9 mouse cellular contexts compared by ENCODE assay signal in the genomic region with DNA sequence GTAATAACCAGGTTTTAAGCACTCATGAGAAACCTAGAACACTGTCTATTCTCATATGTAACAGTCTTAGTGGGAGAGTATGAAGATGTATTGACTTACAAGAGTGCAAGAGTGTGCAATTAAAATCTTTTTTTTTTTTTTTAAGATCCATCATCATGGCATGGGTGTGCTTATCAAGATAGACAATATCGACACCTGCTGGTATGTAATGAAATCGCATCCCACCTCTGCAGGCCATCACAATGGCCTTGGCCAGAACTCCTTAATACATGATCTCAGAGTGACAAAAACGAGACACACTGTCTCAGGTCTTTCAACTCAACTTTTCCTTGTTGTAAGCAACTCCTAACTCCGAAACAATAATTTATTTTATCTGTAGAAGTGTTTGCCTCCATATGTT.
DNase-seq lines count a peak whose midpoint lies in the region; ATAC-seq and TF ChIP-seq lines count a peak whose summit lies in the region.
"Had no signal": no experiment of that assay in that cellular context is flagged by ENCODE, and none has a peak within 500 bp of the region (broad histone marks: within the 10 kb centered on the region; RNA-seq: fewer than 3 reads in every experiment).

No protein-coding gene starts in this region.

- in situ Hi-C loops in CH12.LX (cut with MboI; ENCODE audit: low pct_ligation_motif_present, low pct_unique_long_range_greater_than_20kb, low sequenced_read_pairs), result no loop called here

- no peak for TF ChIP-seq POLR2A in CH12.LX (IDR thresholded peaks at IDR 0.05; ENCODE audit: low read depth, low read length)

- no peak overlapping the region for H3K9ac ChIP-seq in hindbrain, embryonic 16.5 days (ENCODE audit: low read depth, low read length)
- no peak overlapping the region for H3K9ac ChIP-seq in CH12.LX (ENCODE audit: insufficient read depth, low read depth)
- no peak overlapping the region for H3K9ac ChIP-seq in kidney, postnatal 0 days (ENCODE audit: low read depth, low read length)
- no peak overlapping the region for H3K9ac ChIP-seq in neural tube, embryonic 15.5 days (replicated peaks)
- H3K9ac ChIP-seq: neural tube, embryonic 12.5 days had no signal

- no peak for TF ChIP-seq EP300 in CH12.LX (IDR thresholded peaks at IDR 0.05; ENCODE audit: low read length)

- 53% methylated on average over 4 of the region's 4 CpGs for WGBS in hindbrain, embryonic 10.5 days
- WGBS in hindbrain, embryonic 16.5 days, result 51% methylated on average over 4 of the region's 4 CpGs
- WGBS in kidney, postnatal 0 days, result 57% methylated on average over 4 of the region's 4 CpGs
- WGBS in neural tube, embryonic 15.5 days, result 56% methylated on average over 4 of the region's 4 CpGs
- WGBS in midbrain, embryonic 10.5 days, result 61% methylated on average over 4 of the region's 4 CpGs

- peak; percentile 10 for DNase-seq in hindbrain, embryonic 10.5 days (ENCODE audit: low spot score)
- DNase-seq in CH12.LX (ENCODE audit: extremely low read depth), result no peak
- peak; percentile 45 for DNase-seq in kidney, postnatal 0 days (ENCODE audit: low spot score)
- no peak for DNase-seq in midbrain, embryonic 10.5 days (ENCODE audit: low spot score)

- H3K4me1 ChIP-seq in hindbrain, embryonic 10.5 days (replicated peaks), result no peaks in the 10 kb centered on the region
- H3K4me1 ChIP-seq in hindbrain, embryonic 16.5 days (ENCODE audit: control insufficient read depth, insufficient read depth, low read depth, low read length), result no peaks in the 10 kb centered on the region
- H3K4me1 ChIP-seq in CH12.LX (ENCODE audit: control insufficient read depth in 1 of 2, insufficient read depth in 2 of 2), result no peaks in the 10 kb centered on the region
- H3K4me1 ChIP-seq in kidney, postnatal 0 days (replicated peaks; ENCODE audit: insufficient read depth, low read length), result no peaks in the 10 kb centered on the region
- no peaks in the 10 kb centered on the region for H3K4me1 ChIP-seq in neural tube, embryonic 15.5 days
- no peaks in the 10 kb centered on the region for H3K4me1 ChIP-seq in midbrain, embryonic 10.5 days
- H3K4me1 ChIP-seq: neural tube, embryonic 12.5 days had no signal

- H3K79me2 ChIP-seq in CH12.LX (replicated peaks; ENCODE audit: control insufficient read depth, extremely low read depth, insufficient read depth, poor library complexity, severe bottlenecking), result no peaks in the 10 kb centered on the region

- peak in 1 of 2 experiments; percentile 30; a peak in 1 of 4 replicates for TF ChIP-seq CTCF in CH12.LX (conservative IDR thresholded peaks at IDR 0.05 in 1 of 2, IDR thresholded peaks at IDR 0.05 in 1 of 2; ENCODE audit: low read depth in 2 of 2, low read length in 2 of 2)
- TF ChIP-seq CTCF in kidney, postnatal 0 days (IDR thresholded peaks at IDR 0.05; ENCODE audit: low read depth), result peak; percentile 71

- H3K4me3 ChIP-seq in hindbrain, embryonic 10.5 days, result no peak overlapping the region
- H3K4me3 ChIP-seq in hindbrain, embryonic 16.5 days (ENCODE audit: low read length), result no peak overlapping the region
- no peak overlapping the region for H3K4me3 ChIP-seq in CH12.LX (replicated peaks in 1 of 3; ENCODE audit: low read depth in 2 of 3, low read length in 2 of 3, poor library complexity in 1 of 3)
- no peak overlapping the region for H3K4me3 ChIP-seq in kidney, postnatal 0 days (replicated peaks; ENCODE audit: low read depth, low read length)
- H3K4me3 ChIP-seq in neural tube, embryonic 15.5 days (replicated peaks), result no peak overlapping the region
- no peak overlapping the region for H3K4me3 ChIP-seq in midbrain, embryonic 10.5 days
- H3K4me3 ChIP-seq: neural tube, embryonic 12.5 days had no signal

- dilution Hi-C loops in CH12.LX (cut with MboI; ENCODE audit: extremely low pct_ligation_motif_present, extremely low pct_unique_long_range_greater_than_20kb, low sequenced_read_pairs), result no loop called here

- H3K27ac ChIP-seq in hindbrain, embryonic 10.5 days, result no peak overlapping the region
- no peak overlapping the region for H3K27ac ChIP-seq in hindbrain, embryonic 16.5 days (ENCODE audit: low read depth, low read length)
- H3K27ac ChIP-seq in CH12.LX (ENCODE audit: insufficient read depth, low read depth), result no peak overlapping the region
- H3K27ac ChIP-seq in kidney, postnatal 0 days, result no peak overlapping the region
- H3K27ac ChIP-seq in neural tube, embryonic 15.5 days (replicated peaks), result no peak overlapping the region
- no peak overlapping the region for H3K27ac ChIP-seq in midbrain, embryonic 10.5 days (replicated peaks)
- H3K27ac ChIP-seq: neural tube, embryonic 12.5 days had no signal

- no peak overlapping the region for H3K4me2 ChIP-seq in hindbrain, embryonic 16.5 days (ENCODE audit: low read length)
- no peak overlapping the region for H3K4me2 ChIP-seq in CH12.LX (ENCODE audit: insufficient read depth, low read depth, poor library complexity, severe bottlenecking)
- no peak overlapping the region for H3K4me2 ChIP-seq in kidney, postnatal 0 days (ENCODE audit: low read length)
- no peak overlapping the region for H3K4me2 ChIP-seq in neural tube, embryonic 15.5 days
- H3K4me2 ChIP-seq: neural tube, embryonic 12.5 days had no signal

- ATAC-seq in hindbrain, embryonic 16.5 days, result no peak
- ATAC-seq in cerebellum, adult (ENCODE audit: insufficient number of reproducible peaks, low FRiP score, low TSS enrichment), result 0 out of 2 replicates have a peak, but pooled peaks have one; percentile 15
- ATAC-seq in kidney, postnatal 0 days (replicated peaks; ENCODE audit: low FRiP score, low read depth), result no peak
- no peak for ATAC-seq in neural tube, embryonic 15.5 days (ENCODE audit: low FRiP score)
- no peak for ATAC-seq in CD4-positive, CD25-positive, alpha-beta regulatory T cell, adult 4 months

- peaks cover 6% of the 10 kb centered on the region; the same call in 1 of the 2 replicates for H3K9me3 ChIP-seq in hindbrain, embryonic 10.5 days
- no peaks in the 10 kb centered on the region for H3K9me3 ChIP-seq in hindbrain, embryonic 16.5 days (ENCODE audit: control insufficient read depth, low read length)
- H3K9me3 ChIP-seq in CH12.LX (replicated peaks; ENCODE audit: low read length), result peaks cover 23% of the 10 kb centered on the region
- no peaks in the 10 kb centered on the region for H3K9me3 ChIP-seq in kidney, postnatal 0 days (replicated peaks; ENCODE audit: low read length)
- no peaks in the 10 kb centered on the region for H3K9me3 ChIP-seq in neural tube, embryonic 15.5 days (replicated peaks)
- no peaks in the 10 kb centered on the region for H3K9me3 ChIP-seq in midbrain, embryonic 10.5 days (replicated peaks)

- no peaks in the 10 kb centered on the region for H3K27me3 ChIP-seq in hindbrain, embryonic 10.5 days (ENCODE audit: insufficient read depth, poor library complexity, severe bottlenecking)
- no peaks in the 10 kb centered on the region for H3K27me3 ChIP-seq in hindbrain, embryonic 16.5 days (replicated peaks; ENCODE audit: control insufficient read depth, insufficient read depth, low read length)
- peaks cover 9% of the 10 kb centered on the region for H3K27me3 ChIP-seq in CH12.LX (replicated peaks)
- H3K27me3 ChIP-seq in kidney, postnatal 0 days (ENCODE audit: insufficient read depth, low read length), result no peaks in the 10 kb centered on the region
- H3K27me3 ChIP-seq in neural tube, embryonic 15.5 days (replicated peaks), result no peaks in the 10 kb centered on the region
- no peaks in the 10 kb centered on the region for H3K27me3 ChIP-seq in midbrain, embryonic 10.5 days (ENCODE audit: low read depth, poor library complexity, severe bottlenecking)
- H3K27me3 ChIP-seq: neural tube, embryonic 12.5 days had no signal

- H3K36me3 ChIP-seq in hindbrain, embryonic 10.5 days, result no peaks in the 10 kb centered on the region
- H3K36me3 ChIP-seq in hindbrain, embryonic 16.5 days (ENCODE audit: control insufficient read depth, insufficient read depth, low read length), result no peaks in the 10 kb centered on the region
- no peaks in the 10 kb centered on the region for H3K36me3 ChIP-seq in CH12.LX (replicated peaks in 1 of 2; ENCODE audit: control insufficient read depth in 1 of 2, insufficient read depth in 1 of 2, low read length in 1 of 2)
- no peaks in the 10 kb centered on the region for H3K36me3 ChIP-seq in kidney, postnatal 0 days (ENCODE audit: insufficient read depth, low read length)
- H3K36me3 ChIP-seq in neural tube, embryonic 15.5 days, result no peaks in the 10 kb centered on the region
- no peaks in the 10 kb centered on the region for H3K36me3 ChIP-seq in midbrain, embryonic 10.5 days
- H3K36me3 ChIP-seq: neural tube, embryonic 12.5 days had no signal

- TF ChIP-seq RAD21 in CH12.LX (IDR thresholded peaks at IDR 0.05; ENCODE audit: low read depth, low read length), result peak; percentile 8

TF ChIP-seq in CH12.LX, 34 proteins besides CTCF, POLR2A, EP300 and RAD21:
- TF ChIP-seq HCFC1 (IDR thresholded peaks at IDR 0.05; ENCODE audit: low read depth, low read length) (no peak), BHLHE40 (IDR thresholded peaks at IDR 0.05; ENCODE audit: low read depth, low read length) (no peak), NRF1 (IDR thresholded peaks at IDR 0.05; ENCODE audit: low read depth, low read length) (no peak), IRF4 (IDR thresholded peaks at IDR 0.05; ENCODE audit: low read depth, low read length) (no peak), UBTF (IDR thresholded peaks at IDR 0.05; ENCODE audit: low read depth, low read length) (no peak), POLR2AphosphoS2 (IDR thresholded peaks at IDR 0.05; ENCODE audit: low read depth, low read length) (no peak), GABPA (IDR thresholded peaks at IDR 0.05; ENCODE audit: insufficient replicate concordance, low read depth, low read length) (no peak), PAX5 (IDR thresholded peaks at IDR 0.05; ENCODE audit: low read length) (no peak), ELF1 (IDR thresholded peaks at IDR 0.05; ENCODE audit: low read depth, low read length) (no peak), ZKSCAN1 (IDR thresholded peaks at IDR 0.05; ENCODE audit: borderline replicate concordance, low read depth, low read length) (no peak), JUN (IDR thresholded peaks at IDR 0.05; ENCODE audit: insufficient read depth, low read depth, low read length) (no peak), JUND (conservative IDR thresholded peaks at IDR 0.05; ENCODE audit: low read depth, low read length) (no peak), MYC (IDR thresholded peaks at IDR 0.05; ENCODE audit: low read depth, low read length) (no peak)

Comparison
In these comparisons a context has a peak if more than half of its experiments do, and no peak if none do; other contexts are left out.
1. DNase-seq: peak in hindbrain, embryonic 10.5 days (single experiment) and kidney, postnatal 0 days (single experiment); none in CH12.LX (single experiment) and midbrain, embryonic 10.5 days (single experiment).